8 mouse cellular contexts compared by ENCODE assay signal in genomic region chr2:117249255-117250000, GRCm38 (mm10). TPM values are rescaled to one million over a fixed set of nuclear protein-coding genes. Genes with fewer than 3 reads are reported as not detected.
DNase-seq lines count a peak whose midpoint lies in the region; ATAC-seq lines count a peak whose summit lies in the region.

TSS of gene Fam98b (plus strand) at chr2:117249739.

- WGBS in heart, embryonic 13.5 days = under 1% methylated on average over 32 of the region's 33 CpGs
- under 1% methylated on average over 33 of the region's 33 CpGs for WGBS in liver, embryonic 12.5 days (ENCODE audit: insufficient replicate concordance)
- WGBS in stomach, embryonic 15.5 days = 0% methylated on average over 29 of the region's 33 CpGs

- H3K27ac ChIP-seq in brown adipose tissue, adult 24 weeks (replicated peaks; ENCODE audit: low read depth, low read length) = peak within 1 kb of the TSS; percentile 90
- peak within 1 kb of the TSS; percentile 82 for H3K27ac ChIP-seq in heart, embryonic 13.5 days (replicated peaks)
- H3K27ac ChIP-seq in liver, embryonic 12.5 days = 0 out of 2 replicates have a peak within 1 kb of the TSS, but pooled peaks have one; percentile 70
- H3K27ac ChIP-seq in stomach, embryonic 15.5 days = peak within 1 kb of the TSS; percentile 85

- ATAC-seq in heart, embryonic 13.5 days (ENCODE audit: extremely low read depth, insufficient number of reproducible peaks, low FRiP score, low TSS enrichment) = peak; percentile 66; the same call in 1 of the 2 replicates
- peak; percentile 90 for ATAC-seq in liver, embryonic 12.5 days
- ATAC-seq in stomach, embryonic 15.5 days (ENCODE audit: insufficient read depth, low FRiP score, low read depth) = peak; percentile 91

- H3K4me3 ChIP-seq in brown adipose tissue, adult 24 weeks (ENCODE audit: insufficient read depth, low read depth, low read length) = peak within 1 kb of the TSS; percentile 98
- H3K4me3 ChIP-seq in heart, embryonic 13.5 days = peak within 1 kb of the TSS; percentile 90
- H3K4me3 ChIP-seq in liver, embryonic 12.5 days = peak within 1 kb of the TSS; percentile 90
- peak within 1 kb of the TSS; percentile 90 for H3K4me3 ChIP-seq in stomach, embryonic 15.5 days (replicated peaks)

- peak; percentile 93 for DNase-seq in CD4-positive, CD25-positive, alpha-beta regulatory T cell, adult 2 months (ENCODE audit: low read depth, low spot score)
- DNase-seq in fat pad, adult 2 months (ENCODE audit: extremely low read depth, low read depth, low spot score) = peak; percentile 30
- peak; percentile 92 for DNase-seq in kidney, postnatal 10 days
- peak; percentile 81 to 86 for DNase-seq in natural killer cell, adult 2 months (ENCODE audit: low spot score in 2 of 2)

- H3K36me3 ChIP-seq in heart, embryonic 13.5 days = no peaks in the 10 kb centered on the region
- no peaks in the 10 kb centered on the region for H3K36me3 ChIP-seq in liver, embryonic 12.5 days
- no peaks in the 10 kb centered on the region for H3K36me3 ChIP-seq in stomach, embryonic 15.5 days

- peaks cover 15% of the 10 kb centered on the region; the same call in 1 of the 2 replicates for H3K27me3 ChIP-seq in heart, embryonic 13.5 days (replicated peaks)
- H3K27me3 ChIP-seq in liver, embryonic 12.5 days (replicated peaks) = peaks cover under 1% of the 10 kb centered on the region; the same call in 1 of the 2 replicates
- no peaks in the 10 kb centered on the region for H3K27me3 ChIP-seq in stomach, embryonic 15.5 days (replicated peaks)

- no peaks in the 10 kb centered on the region for H3K9me3 ChIP-seq in heart, embryonic 13.5 days
- H3K9me3 ChIP-seq in liver, embryonic 12.5 days (replicated peaks) = no peaks in the 10 kb centered on the region
- H3K9me3 ChIP-seq in stomach, embryonic 15.5 days = no peaks in the 10 kb centered on the region

- H3K9ac ChIP-seq in heart, embryonic 13.5 days = peak within 1 kb of the TSS; percentile 97
- H3K9ac ChIP-seq in liver, embryonic 12.5 days = peak within 1 kb of the TSS; percentile 86
- peak within 1 kb of the TSS; percentile 88 for H3K9ac ChIP-seq in stomach, embryonic 15.5 days

- peaks cover 3% of the 10 kb centered on the region; the same call in 1 of the 2 replicates for H3K4me1 ChIP-seq in brown adipose tissue, adult 24 weeks (ENCODE audit: control insufficient read depth, insufficient read depth, insufficient read length, low read length)
- H3K4me1 ChIP-seq in heart, embryonic 13.5 days = peaks cover 19% of the 10 kb centered on the region
- peaks cover 25% of the 10 kb centered on the region for H3K4me1 ChIP-seq in liver, embryonic 12.5 days
- H3K4me1 ChIP-seq in stomach, embryonic 15.5 days = peaks cover 3% of the 10 kb centered on the region; the same call in 1 of the 2 replicates

- peak within 1 kb of the TSS; percentile 79 for H3K4me2 ChIP-seq in heart, embryonic 13.5 days
- H3K4me2 ChIP-seq in liver, embryonic 12.5 days = peak within 1 kb of the TSS; percentile 78
- peak within 1 kb of the TSS; percentile 71 for H3K4me2 ChIP-seq in stomach, embryonic 15.5 days

RNA-seq across cellular contexts. Expression of gene Fam98b, which starts in this region (rescaled TPM):
- polyA plus RNA-seq in brown adipose tissue, adult 24 weeks (2012; ENCODE audit: insufficient read depth, insufficient read length, missing spikeins) = 19.8 and 28.1 TPM in 2 replicates
- 7.9 and 8.9 TPM in 2 replicates for polyA plus RNA-seq in heart, embryonic 13.5 days (2015; fragmentation: Nextera tagmentation; extraction: Ambion mirVana)
- 6.6 TPM in 2 replicates for polyA plus RNA-seq in liver, embryonic 12.5 days (2016; fragmentation: Nextera tagmentation; extraction: Ambion mirVana)
- 10.6 and 11.3 TPM in 2 replicates for polyA plus RNA-seq in stomach, embryonic 15.5 days (2015; fragmentation: Nextera tagmentation; extraction: Ambion mirVana)

Comparison
In these comparisons a context has a peak if more than half of its experiments do, and no peak if none do; other contexts are left out.
1. Peak in every context shown above with its lines: DNase-seq, ATAC-seq, H3K4me3 ChIP-seq and H3K27ac ChIP-seq.
2. DNase-seq: peak in every context shown above with its lines; median percentile 93 in CD4-positive, CD25-positive, alpha-beta regulatory T cell, adult 2 months; 92 in kidney, postnatal 10 days; 84 in natural killer cell, adult 2 months; 30 in fat pad, adult 2 months.